Mouse (Mus musculus) midbrain, postnatal 0 days (tissue): Measurements from ENCODE around the gene Stxbp3. TPM values are rescaled to one million over a fixed set of nuclear protein-coding genes. Genes with fewer than 3 reads are reported as not detected.

Experiments
- ATAC-seq: fragments of 200-750 bp; cut with Nextera tagmentation; 2 replicates; pipeline ENCODE4 v1.8.0; 2017; ENCODE audit warnings: moderate number of reproducible peaks, mild to moderate bottlenecking, moderate TSS enrichment, moderate library complexity; ENCODE audit not compliant: low FRiP score
- DNase-seq: peaks from one replicate; pipeline ENCODE4 v3.0.0-alpha.2; 2015; ENCODE audit warnings: low spot score
- H3K27ac ChIP-seq: fragments of 300-500 bp; sonication (generic); 2 replicates; pipeline ENCODE4 v1.5.1; 2014; ENCODE audit warnings: low read depth, mild to moderate bottlenecking, low read length, mixed read lengths
- H3K27me3 ChIP-seq: fragments of 300-500 bp; sonication (generic); 2 replicates; pipeline ENCODE4 v1.6.1; 2014; ENCODE audit warnings: low read length, control low read depth, mixed read lengths; ENCODE audit not compliant: insufficient read depth
- H3K36me3 ChIP-seq: fragments of 300-500 bp; sonication (generic); 2 replicates; pipeline ENCODE4 v1.6.1; 2014; ENCODE audit warnings: low read length, control low read depth, mixed read lengths; ENCODE audit not compliant: insufficient read depth
- H3K4me1 ChIP-seq: fragments of 300-500 bp; sonication (generic); 2 replicates; pipeline ENCODE4 v1.6.1; 2014; ENCODE audit warnings: mild to moderate bottlenecking, control low read depth, antibody characterized with exemption, low read length, mixed read lengths; ENCODE audit not compliant: insufficient read depth
- H3K4me2 ChIP-seq: fragments of 300-500 bp; sonication (generic); 2 replicates; pipeline ENCODE4 v1.6.1; 2014; ENCODE audit warnings: low read depth, mild to moderate bottlenecking, low read length, mixed read lengths; ENCODE audit not compliant: poor library complexity, severe bottlenecking
- H3K4me3 ChIP-seq: fragments of 300-500 bp; sonication (generic); 2 replicates; pipeline ENCODE4 v1.5.1; 2014; ENCODE audit warnings: low read depth, mild to moderate bottlenecking, low read length, moderate library complexity
- H3K9ac ChIP-seq: fragments of 300-500 bp; sonication (generic); replicated peaks from 2 replicates; pipeline ENCODE4 v1.6.1; 2014; ENCODE audit warnings: mild to moderate bottlenecking, low read length, moderate library complexity, mixed read lengths; ENCODE audit not compliant: poor library complexity, severe bottlenecking
- H3K9me3 ChIP-seq: fragments of 300-500 bp; sonication (generic); 2 replicates; pipeline ENCODE4 v1.6.1; 2016; ENCODE audit warnings: low read length, control low read depth
- CTCF ChIP-seq: IDR thresholded peaks from 2 replicates; pipeline ENCODE4 v1.5.1; 2016; ENCODE audit warnings: antibody characterized with exemption, mild to moderate bottlenecking
- WGBS: fragments of 180-500 bp; shearing (Covaris S2); extraction: QIAGEN DNeasy Blood & Tissue Kit; methylation state at CpG from one replicate; pipeline ENCODE4 v1.1.7; 2014; 5-methylcytosine and 5-hydroxymethylcytosine counted together
- polyA plus RNA-seq: library from polyadenylated mRNA; unstranded; fragments of >200 nt; fragmentation: Nextera tagmentation; extraction: Ambion mirVana; gene quantifications from 2 replicates; pipeline ENCODE4 v1.2.1, GENCODE M21; 2015
- total RNA-seq: library from RNA; depleted of rRNA; stranded (reverse); fragments of >200 nt; gene quantifications from 2 replicates; pipeline ENCODE4 v1.2.3, GENCODE M21; 2014

Stxbp3 gene
- total and polyA plus RNA-seq, 2 experiments from 2014 or later: 11.7 to 12.3 TPM

DNA sequence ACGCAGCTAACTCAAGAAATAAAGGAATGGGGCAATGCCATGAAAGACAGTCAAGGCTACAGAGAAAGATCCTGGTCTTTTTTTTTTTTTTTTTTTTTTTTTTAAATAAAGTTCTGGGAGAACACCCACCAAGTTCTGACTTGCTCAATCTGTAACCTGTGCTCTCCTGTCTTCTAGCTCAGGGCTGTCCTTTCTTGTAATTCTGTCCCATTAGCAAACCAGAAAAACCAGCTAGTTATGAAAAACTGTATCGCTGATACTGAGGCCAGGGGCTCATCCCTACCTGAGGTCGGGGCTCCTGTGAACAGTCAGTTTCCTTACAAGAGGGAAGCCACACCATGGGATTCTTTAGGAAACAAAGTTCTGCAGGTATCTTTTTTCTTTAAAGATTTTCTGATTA, 49.8 kb downstream of the Stxbp3 start:
- Histone ChIP-seq H3K27ac (no peak overlapping the region), H3K9ac (no peak overlapping the region), H3K27me3 (no peaks in the 10 kb centered on the region), H3K36me3 (no peaks in the 10 kb centered on the region), H3K4me1 (no peaks in the 10 kb centered on the region), H3K4me2 (no peak overlapping the region), H3K9me3 (no peaks in the 10 kb centered on the region), H3K4me3 (no peak overlapping the region)
- DNase-seq (no peak), ATAC-seq (no peak)
- TF ChIP-seq CTCF: no peak
- 95% methylated on average over 3 of the region's 3 CpGs for WGBS

DNA sequence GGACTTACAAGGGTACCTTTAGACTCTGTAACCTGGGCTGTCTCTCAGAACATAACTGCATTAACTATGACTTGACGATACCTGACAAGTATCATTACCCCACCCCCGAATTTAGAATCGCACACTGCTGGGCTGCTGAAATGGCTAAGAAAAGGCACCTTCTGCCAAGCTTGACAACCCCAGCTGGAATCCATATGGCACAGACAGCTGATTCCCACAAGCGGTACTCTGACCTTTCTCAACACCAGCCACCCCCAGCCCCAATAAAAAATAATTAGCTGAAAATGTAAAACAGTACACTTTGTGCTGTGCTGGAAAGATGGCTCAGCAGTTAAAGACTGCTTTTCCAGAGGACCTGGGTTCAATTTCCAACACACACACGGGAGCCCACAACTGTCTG, 51.0 kb downstream of the Stxbp3 start:
- DNase-seq: no peak
- 82% methylated on average over 5 of the region's 5 CpGs for WGBS

DNA sequence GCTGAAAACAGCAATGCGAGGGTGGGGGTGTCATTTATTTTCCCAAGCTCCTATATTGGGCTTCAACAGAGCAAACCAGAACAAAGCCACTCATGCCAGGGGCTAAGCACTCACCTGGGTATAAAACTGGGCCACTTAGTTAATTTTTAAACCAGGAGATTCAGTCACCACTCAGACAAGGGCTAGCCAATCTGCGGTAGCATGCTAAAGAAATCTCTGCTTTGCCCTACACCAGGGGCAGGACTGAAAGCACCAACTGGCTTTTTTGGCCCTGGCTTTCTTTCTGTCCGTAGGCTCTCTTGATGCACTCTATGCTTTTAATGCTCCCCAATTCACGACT, 51.9 kb downstream of the Stxbp3 start:
- Histone ChIP-seq H3K27me3 (no peaks in the 10 kb centered on the region), H3K36me3 (no peaks in the 10 kb centered on the region), H3K4me3 (no peak overlapping the region), H3K27ac (no peak overlapping the region), H3K9ac (no peak overlapping the region), H3K4me2 (no peak overlapping the region), H3K4me1 (no peaks in the 10 kb centered on the region), H3K9me3 (no peaks in the 10 kb centered on the region)
- ATAC-seq (no peak), DNase-seq (no peak)
- TF ChIP-seq CTCF: no peak
- 90% methylated on average over 4 of the region's 4 CpGs for WGBS

More for the DNA sequence above, 51.0 kb downstream of the Stxbp3 start:
- H3K36me3 ChIP-seq: no peaks in the 10 kb centered on the region
- TF ChIP-seq CTCF: no peak
- no peak overlapping the region for H3K4me2 ChIP-seq
- H3K27me3 ChIP-seq: no peaks in the 10 kb centered on the region
- ATAC-seq: no peak
- H3K4me3 ChIP-seq: no peak overlapping the region
- H3K9ac ChIP-seq: no peak overlapping the region
- no peaks in the 10 kb centered on the region for H3K4me1 ChIP-seq
- no peaks in the 10 kb centered on the region for H3K9me3 ChIP-seq
- H3K27ac ChIP-seq: no peak overlapping the region

DNA sequence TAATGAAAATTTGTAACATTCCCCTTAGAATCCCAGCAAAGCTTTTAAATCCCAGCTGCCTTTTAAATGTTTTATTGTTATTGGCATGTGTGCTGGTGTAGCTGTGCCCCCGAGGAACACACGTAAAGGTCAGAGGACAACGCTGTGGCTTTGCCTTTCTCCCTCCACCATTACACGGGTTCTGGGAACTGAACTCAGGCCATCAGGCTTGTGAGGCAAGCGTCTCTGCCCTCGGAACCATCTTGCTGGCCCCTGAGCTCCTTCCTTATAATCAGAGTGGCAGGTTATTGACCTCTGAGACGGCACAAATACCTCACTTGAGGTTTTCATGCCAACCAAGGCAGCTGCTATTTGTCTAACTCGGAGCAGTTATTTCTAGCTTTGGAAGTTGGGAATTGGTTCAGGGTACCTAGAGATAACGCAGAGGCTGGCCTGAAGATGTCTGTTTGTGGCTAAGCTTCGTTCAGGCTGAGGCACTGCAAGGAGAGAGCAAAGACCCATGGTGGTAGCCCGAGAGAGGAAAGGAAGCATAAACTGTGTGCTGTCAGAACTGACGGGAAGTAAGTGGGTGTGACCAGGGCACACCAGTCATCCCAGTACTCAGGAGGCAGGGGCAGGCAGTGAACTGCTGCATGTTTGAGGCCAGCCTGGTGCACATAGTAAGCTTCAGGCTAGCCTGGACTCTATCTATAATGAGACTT, 52.4 kb downstream of the Stxbp3 start:
- DNase-seq (no peak), ATAC-seq (no peak)
- no peak for TF ChIP-seq CTCF
- Histone ChIP-seq H3K9ac (no peak overlapping the region), H3K27ac (no peak overlapping the region), H3K9me3 (no peaks in the 10 kb centered on the region), H3K4me1 (no peaks in the 10 kb centered on the region), H3K36me3 (no peaks in the 10 kb centered on the region), H3K4me2 (no peak overlapping the region), H3K4me3 (no peak overlapping the region), H3K27me3 (no peaks in the 10 kb centered on the region)
- WGBS: 78% methylated on average over 12 of the region's 12 CpGs

DNA sequence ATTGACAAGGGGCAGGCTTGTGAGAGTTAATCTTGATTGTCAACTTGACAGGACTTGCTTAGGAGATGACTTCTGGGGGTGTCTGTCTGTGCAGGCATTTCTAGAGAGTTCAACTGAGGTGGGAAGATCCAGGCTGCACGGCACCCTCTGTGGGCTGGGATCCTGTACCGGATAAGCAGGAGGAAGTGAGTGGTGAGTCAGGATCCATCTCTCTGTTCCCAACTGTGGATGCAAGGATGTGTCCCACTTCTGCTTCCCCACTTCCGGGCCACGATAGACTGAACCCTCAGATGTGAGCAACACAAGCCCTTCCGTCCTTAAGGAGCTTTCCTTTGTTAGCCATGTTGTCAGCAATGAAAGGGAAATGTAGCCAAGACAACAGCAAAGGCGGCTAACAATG, 53.8 kb downstream of the Stxbp3 start:
- no peak overlapping the region for H3K9ac ChIP-seq
- no peak overlapping the region for H3K4me2 ChIP-seq
- H3K27me3 ChIP-seq: no peaks in the 10 kb centered on the region
- DNase-seq (no peak), ATAC-seq (no peak)
- WGBS: 71% methylated on average over 6 of the region's 6 CpGs
- no peaks in the 10 kb centered on the region for H3K4me1 ChIP-seq
- H3K9me3 ChIP-seq: no peaks in the 10 kb centered on the region
- no peak overlapping the region for H3K4me3 ChIP-seq
- no peak overlapping the region for H3K27ac ChIP-seq
- no peak for TF ChIP-seq CTCF
- H3K36me3 ChIP-seq: no peaks in the 10 kb centered on the region

DNA sequence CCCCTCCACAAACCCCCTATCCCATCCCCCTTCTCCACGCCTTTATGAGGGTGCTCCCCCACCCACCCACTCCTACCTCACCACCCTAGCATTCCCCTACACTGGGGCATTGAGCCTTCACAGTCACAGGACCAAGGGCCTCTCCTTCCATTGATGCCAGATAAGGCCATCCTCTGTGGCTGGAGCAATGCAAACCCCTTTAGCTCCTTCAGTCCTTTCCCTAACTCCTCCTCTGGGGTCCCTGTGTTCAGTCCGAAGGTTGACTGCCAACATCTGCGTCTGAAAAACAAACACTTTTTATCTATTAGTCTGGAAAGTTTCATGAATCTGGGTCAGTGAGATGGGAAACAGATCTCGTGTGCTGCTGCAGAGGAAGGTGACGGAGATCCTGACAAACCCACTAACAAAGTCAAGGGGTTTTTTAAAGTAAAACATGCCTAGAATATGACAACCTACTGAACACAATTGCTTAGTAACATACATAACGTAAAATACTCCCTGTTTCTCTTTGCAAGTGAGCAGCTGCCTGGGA, 57.9 kb downstream of the Stxbp3 start:
- H3K27me3 ChIP-seq: no peaks in the 10 kb centered on the region
- H3K9me3 ChIP-seq: no peaks in the 10 kb centered on the region
- H3K4me1 ChIP-seq: no peaks in the 10 kb centered on the region
- TF ChIP-seq CTCF: no peak
- no peak overlapping the region for H3K9ac ChIP-seq
- DNase-seq (no peak), ATAC-seq (no peak)
- no peak overlapping the region for H3K4me3 ChIP-seq
- no peak overlapping the region for H3K4me2 ChIP-seq
- H3K27ac ChIP-seq: no peak overlapping the region
- WGBS: 70% methylated on average over 6 of the region's 6 CpGs
- H3K36me3 ChIP-seq: no peaks in the 10 kb centered on the region
